Mouse (Mus musculus) layer of hippocampus, postnatal 14 days (tissue): ENCODE data around the gene Nanog. TPM values are rescaled to one million over a fixed set of nuclear protein-coding genes. Genes with fewer than 3 reads are reported as not detected.

Experiments used
- DNase-seq, 2 experiments: peaks; one replicate each; pipeline ENCODE4 v3.0.0; 2021 to 2022; ENCODE audit warnings: low spot score in 2 of 2, mixed read lengths in 1 of 2
- total RNA-seq, 2 experiments: library from RNA; stranded (reverse); gene quantifications; 2 replicates each; pipeline ENCODE4 v1.2.3; 2021

Nanog gene
- total RNA-seq, 2 experiments from 2014 or later = not detected

GRCm38 (mm10) chr6:122761901-122762300, 54.6 kb downstream of the Nanog start:
- no peak for DNase-seq

- no peak for DNase-seq
These were observed 55.2 kb downstream of the Nanog start for GRCm38 (mm10) chr6:122762480-122762879.

- no peak for DNase-seq
These were observed 55.8 kb downstream of the Nanog start for GRCm38 (mm10) chr6:122762952-122763700.

DNA sequence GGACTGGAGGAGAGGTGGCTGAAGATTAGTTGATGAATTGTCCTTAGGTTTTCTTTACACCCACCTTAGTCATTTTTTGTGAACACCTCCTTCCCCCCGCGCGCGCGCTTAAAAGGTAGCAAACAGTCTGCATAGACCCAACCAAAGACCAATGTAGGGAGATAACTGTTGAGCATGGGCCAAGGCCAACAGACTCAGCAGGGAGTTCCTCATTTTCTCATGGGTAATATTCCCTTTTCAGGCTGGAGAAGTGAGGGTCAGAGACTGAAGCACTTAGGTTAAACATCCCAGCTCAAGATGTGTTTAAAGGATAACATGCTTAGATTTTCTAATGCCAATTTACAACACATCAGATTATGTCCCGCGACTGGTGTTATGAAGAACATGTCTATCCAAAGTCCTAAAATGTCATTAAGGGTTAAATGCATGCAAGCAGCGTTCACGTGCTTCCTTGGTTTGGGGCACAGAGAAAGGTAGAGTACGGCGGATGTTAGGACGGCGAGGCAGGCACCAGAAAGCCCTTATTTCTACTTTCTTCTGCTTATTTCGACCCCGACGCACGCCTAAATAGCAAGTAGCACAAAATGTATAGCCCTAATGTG, 56.7 kb downstream of the Nanog start:
- DNase-seq = no peak

Other genes with a start within 250 kb of the Nanog start
- gene Rimklb, start 208.7 kb upstream of the Nanog start, total RNA-seq = 100 to 1,000 TPM; 145 to 150 TPM
- 1 to 10 TPM; 1.1 to 2.1 TPM for gene Mfap5, start 201.6 kb upstream of the Nanog start, total RNA-seq
- gene Aicda, start 153.7 kb upstream of the Nanog start, total RNA-seq = not detected
- 1 to 10 TPM; 2.9 to 3.1 TPM for gene Apobec1, start 105.0 kb upstream of the Nanog start, total RNA-seq
- not detected for gene Gdf3, start 97.4 kb upstream of the Nanog start, total RNA-seq
- gene Dppa3, start 81.1 kb upstream of the Nanog start, total RNA-seq = not detected
- gene Slc2a3, start 94.2 kb downstream of the Nanog start, total RNA-seq = 100 to 1,000 TPM; 124 to 130 TPM
- gene Foxj2, start 112.4 kb downstream of the Nanog start, total RNA-seq = 10 to 100 TPM; 26.1 to 26.3 TPM
- gene C3ar1, start 148.7 kb downstream of the Nanog start, total RNA-seq = under 1 TPM; 0.46 to 0.91 TPM
- 100 to 1,000 TPM; 178 to 191 TPM for gene Necap1, start 167.0 kb downstream of the Nanog start, total RNA-seq
- under 1 TPM; 0.24 to 0.62 TPM for gene Clec4a1, start 214.4 kb downstream of the Nanog start, total RNA-seq
- 1 to 10 TPM; 1.1 to 2.0 TPM for gene Clec4a3, start 245.0 kb downstream of the Nanog start, total RNA-seq